Mouse (Mus musculus): ENCODE measurements around the gene Gm11492. TPM values are rescaled to one million over a fixed set of nuclear protein-coding genes. Genes with fewer than 3 reads are reported as not detected.

The Gm11492 gene
- total and polyA plus RNA-seq, 3 experiments: not detected

GRCm38 (mm10) chr11:87616790-87617474, 50.5 kb downstream of the Gm11492 start, which contains the start of gene Hsf5:
Gene Hsf5 (plus strand): TSS chr11:87617164.
- Histone ChIP-seq H3K79me2 (ENCODE audit: control insufficient read depth, insufficient read depth, low read length, poor library complexity) (no peaks in the 10 kb centered on the region), H3K4me3 (ENCODE audit: control insufficient read depth in 1 of 2, insufficient read depth in 1 of 2, low read depth in 2 of 2, low read length in 2 of 2) (no peak within 1 kb of the TSS), H3K27ac (ENCODE audit: control insufficient read depth, low read depth, low read length) (no peak within 1 kb of the TSS), H3K36me3 (ENCODE audit: control insufficient read depth in 1 of 2, insufficient read depth in 2 of 2, low read length in 2 of 2) (peaks cover 3 to 6% of the 10 kb centered on the region in 2 experiments; a peak in 2 of 4 replicates), H3K27me3 (ENCODE audit: control insufficient read depth in 1 of 2, insufficient read depth in 2 of 2, low read length in 2 of 2) (no peaks in the 10 kb centered on the region), H3K9me3 (replicated peaks; ENCODE audit: insufficient read depth, low read length) (no peaks in the 10 kb centered on the region), H3K4me1 (ENCODE audit: control insufficient read depth in 1 of 2, insufficient read depth in 2 of 2, low read length in 2 of 2) (no peaks in the 10 kb centered on the region; a peak in 1 of 4 replicates), H3K9ac (ENCODE audit: control insufficient read depth, low read depth, low read length, poor library complexity, severe bottlenecking) (no peak within 1 kb of the TSS)
- TF ChIP-seq CHD1 (IDR thresholded peaks at IDR 0.05; ENCODE audit: low read depth, low read length): no peak
- no peak for TF ChIP-seq POLR2A (IDR thresholded peaks at IDR 0.05; ENCODE audit: control insufficient read depth in 1 of 2, insufficient read depth in 1 of 2, low read depth in 1 of 2, low read length in 2 of 2, poor library complexity in 1 of 2)
- TF ChIP-seq ZMIZ1 (IDR thresholded peaks at IDR 0.05; ENCODE audit: low read depth, low read length): no peak
- TF ChIP-seq SIN3A (IDR thresholded peaks at IDR 0.05; ENCODE audit: low read length): no peak
- TF ChIP-seq TAL1 (IDR thresholded peaks at IDR 0.05; ENCODE audit: low read length): no peak
- no peak for TF ChIP-seq NRF1 (IDR thresholded peaks at IDR 0.05; ENCODE audit: insufficient read depth, low read depth, low read length, poor library complexity, severe bottlenecking)
- TF ChIP-seq KAT2A (conservative IDR thresholded peaks at IDR 0.05; ENCODE audit: low read depth, low read length): no peak
- TF ChIP-seq CHD2 (IDR thresholded peaks at IDR 0.05; ENCODE audit: low read length): no peak
- TF ChIP-seq ZC3H11A (IDR thresholded peaks at IDR 0.05; ENCODE audit: low read depth, low read length): no peak
- TF ChIP-seq USF1 (IDR thresholded peaks at IDR 0.05; ENCODE audit: low read depth, low read length): no peak
- no peak for TF ChIP-seq MAFK (IDR thresholded peaks at IDR 0.05; ENCODE audit: borderline replicate concordance, low read depth, low read length)
- TF ChIP-seq RAD21 (IDR thresholded peaks at IDR 0.05; ENCODE audit: low read depth, low read length): no peak
- TF ChIP-seq TBP (IDR thresholded peaks at IDR 0.05; ENCODE audit: low read depth, low read length): no peak
- no peak for TF ChIP-seq MYC (IDR thresholded peaks at IDR 0.05; ENCODE audit: low read depth, low read length)
- no peak for DNase-seq (ENCODE audit: low read depth, low spot score)

- TF ChIP-seq GATA1 (IDR thresholded peaks at IDR 0.05; ENCODE audit: low read depth, low read length) (no peak), ZMIZ1 (IDR thresholded peaks at IDR 0.05; ENCODE audit: low read depth, low read length) (no peak), RAD21 (IDR thresholded peaks at IDR 0.05; ENCODE audit: low read depth, low read length) (no peak)
- Histone ChIP-seq H3K4me3 (ENCODE audit: control insufficient read depth in 1 of 2, insufficient read depth in 1 of 2, low read depth in 2 of 2, low read length in 2 of 2) (no peak overlapping the region), H3K4me1 (ENCODE audit: control insufficient read depth in 1 of 2, insufficient read depth in 2 of 2, low read length in 2 of 2) (no peaks in the 10 kb centered on the region; a peak in 1 of 4 replicates), H3K36me3 (ENCODE audit: control insufficient read depth in 1 of 2, insufficient read depth in 2 of 2, low read length in 2 of 2) (peaks cover 3 to 6% of the 10 kb centered on the region in 2 experiments; a peak in 2 of 4 replicates), H3K27ac (ENCODE audit: control insufficient read depth, low read depth, low read length) (no peak overlapping the region), H3K79me2 (ENCODE audit: control insufficient read depth, insufficient read depth, low read length, poor library complexity) (no peaks in the 10 kb centered on the region), H3K27me3 (ENCODE audit: control insufficient read depth in 1 of 2, insufficient read depth in 2 of 2, low read length in 2 of 2) (no peaks in the 10 kb centered on the region), H3K9me3 (replicated peaks; ENCODE audit: insufficient read depth, low read length) (no peaks in the 10 kb centered on the region), H3K9ac (ENCODE audit: control insufficient read depth, low read depth, low read length, poor library complexity, severe bottlenecking) (no peak overlapping the region)
- no peak for DNase-seq (ENCODE audit: low read depth, low spot score)
Observed at GRCm38 (mm10) chr11:87617606-87618005, 51.2 kb downstream of the Gm11492 start.

Other genes starting within 250 kb of the Gm11492 start
- 1.3 TPM in 2 replicates for gene Ppm1e, start 207.6 kb upstream of the Gm11492 start, total RNA-seq (2012; rRNA removed)
- 1 to 10 TPM in 1 of 2 experiments, not detected in 1; 2.8 TPM for gene Ppm1e, start 207.6 kb upstream of the Gm11492 start, polyA plus RNA-seq (2012; ENCODE audit: insufficient read depth in 1 of 2, insufficient read length in 2 of 2, low read depth in 1 of 2, low replicate concordance in 2 of 2, missing spikeins in 1 of 2)
- gene Rad51c, start 161.7 kb upstream of the Gm11492 start, total RNA-seq (2012; rRNA removed): 1.5 and 2.5 TPM in 2 replicates
- gene Rad51c, start 161.7 kb upstream of the Gm11492 start, polyA plus RNA-seq (2012; ENCODE audit: insufficient read depth in 1 of 2, insufficient read length in 2 of 2, low read depth in 1 of 2, low replicate concordance in 2 of 2, missing spikeins in 1 of 2): 1 to 10 TPM in 1 of 2 experiments, not detected in 1; 1.9 TPM
- gene Tex14, start 161.6 kb upstream of the Gm11492 start, total RNA-seq (2012; rRNA removed): 0.23 and 0.42 TPM in 2 replicates
- gene Tex14, start 161.6 kb upstream of the Gm11492 start, polyA plus RNA-seq (2012; ENCODE audit: insufficient read depth in 1 of 2, insufficient read length in 2 of 2, low read depth in 1 of 2, low replicate concordance in 2 of 2, missing spikeins in 1 of 2): under 1 TPM in 1 of 2 experiments, not detected in 1; 0.42 TPM
- 1.0 and 1.5 TPM in 2 replicates for gene Sept4, start 2.2 kb downstream of the Gm11492 start, total RNA-seq (2012; rRNA removed)
- 1 to 10 TPM in 1 of 2 experiments, not detected in 1; 2.4 TPM for gene Sept4, start 2.2 kb downstream of the Gm11492 start, polyA plus RNA-seq (2012; ENCODE audit: insufficient read depth in 1 of 2, insufficient read length in 2 of 2, low read depth in 1 of 2, low replicate concordance in 2 of 2, missing spikeins in 1 of 2)
- gene Mtmr4, start 25.5 kb downstream of the Gm11492 start, total RNA-seq (2012; rRNA removed): 25.0 and 32.4 TPM in 2 replicates
- 10 to 100 TPM in 1 of 2 experiments, not detected in 1; 25.9 TPM for gene Mtmr4, start 25.5 kb downstream of the Gm11492 start, polyA plus RNA-seq (2012; ENCODE audit: insufficient read depth in 1 of 2, insufficient read length in 2 of 2, low read depth in 1 of 2, low replicate concordance in 2 of 2, missing spikeins in 1 of 2)
- gene Hsf5, start 50.5 kb downstream of the Gm11492 start, total RNA-seq (2012; rRNA removed): not detected in 2 replicates
- under 1 TPM in 1 of 2 experiments, not detected in 1; 0.03 TPM for gene Hsf5, start 50.5 kb downstream of the Gm11492 start, polyA plus RNA-seq (2012; ENCODE audit: insufficient read depth in 1 of 2, insufficient read length in 2 of 2, low read depth in 1 of 2, low replicate concordance in 2 of 2, missing spikeins in 1 of 2)
- 12.9 and 17.3 TPM in 2 replicates for gene Rnf43, start 96.1 kb downstream of the Gm11492 start, total RNA-seq (2012; rRNA removed)
- gene Rnf43, start 96.1 kb downstream of the Gm11492 start, polyA plus RNA-seq (2012; ENCODE audit: insufficient read depth in 1 of 2, insufficient read length in 2 of 2, low read depth in 1 of 2, low replicate concordance in 2 of 2, missing spikeins in 1 of 2): 10 to 100 TPM in 1 of 2 experiments, not detected in 1; 14.6 TPM
- gene Supt4a, start 170.9 kb downstream of the Gm11492 start, total RNA-seq (2012; rRNA removed): 301 and 332 TPM in 2 replicates
- 100 to 1,000 TPM in 1 of 2 experiments, not detected in 1; 223 TPM for gene Supt4a, start 170.9 kb downstream of the Gm11492 start, polyA plus RNA-seq (2012; ENCODE audit: insufficient read depth in 1 of 2, insufficient read length in 2 of 2, low read depth in 1 of 2, low replicate concordance in 2 of 2, missing spikeins in 1 of 2)
- 3.7 and 5.2 TPM in 2 replicates for gene Tspoap1, start 193.9 kb downstream of the Gm11492 start, total RNA-seq (2012; rRNA removed)
- gene Tspoap1, start 193.9 kb downstream of the Gm11492 start, polyA plus RNA-seq (2012; ENCODE audit: insufficient read depth in 1 of 2, insufficient read length in 2 of 2, low read depth in 1 of 2, low replicate concordance in 2 of 2, missing spikeins in 1 of 2): 1 to 10 TPM in 1 of 2 experiments, not detected in 1; 8.6 TPM
- gene Mpo, start 226.9 kb downstream of the Gm11492 start, total RNA-seq (2012; rRNA removed): not detected in 2 replicates
- under 1 TPM in 1 of 2 experiments, not detected in 1; 0.13 TPM for gene Mpo, start 226.9 kb downstream of the Gm11492 start, polyA plus RNA-seq (2012; ENCODE audit: insufficient read depth in 1 of 2, insufficient read length in 2 of 2, low read depth in 1 of 2, low replicate concordance in 2 of 2, missing spikeins in 1 of 2)

Data from MEL (cell line).